Mouse (Mus musculus) lung, postnatal 0 days (tissue): ENCODE measurements at regions not wholly inside any gene's neighbourhood (a gene's known extent, or its start where the extent isn't known, plus 50 kb on each side); places are given as distances from the start of the nearest gene placed in this dataset.

Source experiments
- ATAC-seq: fragments of 200-750 bp; cut with Nextera tagmentation; 2 replicates; pipeline ENCODE4 v1.8.0; 2017; ENCODE audit warnings: moderate library complexity
- DNase-seq: peaks from one replicate; pipeline ENCODE4 v3.0.0-alpha.2; 2016; ENCODE audit warnings: low spot score
- H3K27ac ChIP-seq: fragments of 300-500 bp; sonication (generic); 2 replicates; pipeline ENCODE4 v1.5.1; 2014; ENCODE audit warnings: antibody characterized with exemption, mild to moderate bottlenecking, low read length, mixed read lengths
- H3K27me3 ChIP-seq: fragments of 300-500 bp; sonication (generic); replicated peaks from 2 replicates; pipeline ENCODE4 v1.6.1; 2014; ENCODE audit warnings: low read length, mixed read lengths; ENCODE audit not compliant: insufficient read depth
- H3K36me3 ChIP-seq: fragments of 300-500 bp; sonication (generic); 2 replicates; pipeline ENCODE4 v1.6.1; 2014; ENCODE audit warnings: low read length, mixed read lengths; ENCODE audit not compliant: insufficient read depth
- H3K4me1 ChIP-seq: fragments of 300-500 bp; sonication (generic); 2 replicates; pipeline ENCODE4 v1.6.1; 2014; ENCODE audit warnings: antibody characterized with exemption, low read depth, low read length, mixed read lengths; ENCODE audit not compliant: insufficient read depth
- H3K4me2 ChIP-seq: fragments of 300-500 bp; sonication (generic); replicated peaks from 2 replicates; pipeline ENCODE4 v1.6.1; 2014; ENCODE audit warnings: low read depth, mild to moderate bottlenecking, low read length, moderate library complexity, mixed read lengths
- H3K4me3 ChIP-seq: fragments of 300-500 bp; sonication (generic); 2 replicates; pipeline ENCODE4 v1.5.1; 2014; ENCODE audit warnings: low read depth, low read length
- H3K9ac ChIP-seq: fragments of 300-500 bp; sonication (generic); replicated peaks from 2 replicates; pipeline ENCODE4 v1.6.1; 2014; ENCODE audit warnings: low read depth, mild to moderate bottlenecking
- H3K9me3 ChIP-seq: fragments of 300-500 bp; sonication (generic); 2 replicates; pipeline ENCODE4 v1.6.1; 2016; ENCODE audit warnings: low read length, mixed read lengths
- CTCF ChIP-seq: IDR thresholded peaks from 2 replicates; pipeline ENCODE4 v1.5.1; 2016; ENCODE audit warnings: antibody characterized with exemption, mild to moderate bottlenecking
- EP300 ChIP-seq: IDR thresholded peaks from 2 replicates; pipeline ENCODE4 v1.6.1; 2016; ENCODE audit warnings: antibody characterized with exemption, mild to moderate bottlenecking, control low read depth
- WGBS: fragments of 180-500 bp; shearing (Covaris S2); extraction: QIAGEN DNeasy Blood & Tissue Kit; methylation state at CpG from one replicate; pipeline ENCODE4 v1.1.7; 2014; 5-methylcytosine and 5-hydroxymethylcytosine counted together

DNA sequence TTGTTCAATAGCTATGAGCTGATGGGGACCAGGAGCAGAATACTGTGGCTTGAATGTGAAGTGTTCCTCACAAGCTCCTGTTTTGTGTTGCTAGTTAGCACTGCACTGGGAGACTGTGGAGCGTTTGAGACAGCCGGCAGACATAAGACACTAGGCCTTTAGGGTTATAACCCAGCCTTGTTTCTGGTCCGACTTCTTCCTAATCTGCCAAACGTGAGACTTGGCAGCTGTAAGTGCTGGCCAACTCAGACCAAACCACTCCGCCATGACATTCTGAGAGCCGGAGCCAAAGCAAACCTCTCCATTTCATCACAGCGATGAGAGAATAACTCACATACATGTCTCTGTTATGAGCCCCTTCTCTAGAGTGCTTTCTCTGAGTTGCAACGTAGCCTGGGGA lies 375.2 kb downstream of the Rps24 start:
- H3K4me1 ChIP-seq = no peaks in the 10 kb centered on the region
- no peaks in the 10 kb centered on the region for H3K27me3 ChIP-seq
- no peak for ATAC-seq
- no peak overlapping the region for H3K9ac ChIP-seq
- H3K27ac ChIP-seq = no peak overlapping the region
- TF ChIP-seq CTCF (no peak), EP300 (no peak)
- 59% methylated on average over 8 of the region's 8 CpGs for WGBS
- H3K4me3 ChIP-seq = no peak overlapping the region
- no peak overlapping the region for H3K4me2 ChIP-seq
- H3K36me3 ChIP-seq = no peaks in the 10 kb centered on the region
- no peaks in the 10 kb centered on the region for H3K9me3 ChIP-seq
- DNase-seq = no peak

DNA sequence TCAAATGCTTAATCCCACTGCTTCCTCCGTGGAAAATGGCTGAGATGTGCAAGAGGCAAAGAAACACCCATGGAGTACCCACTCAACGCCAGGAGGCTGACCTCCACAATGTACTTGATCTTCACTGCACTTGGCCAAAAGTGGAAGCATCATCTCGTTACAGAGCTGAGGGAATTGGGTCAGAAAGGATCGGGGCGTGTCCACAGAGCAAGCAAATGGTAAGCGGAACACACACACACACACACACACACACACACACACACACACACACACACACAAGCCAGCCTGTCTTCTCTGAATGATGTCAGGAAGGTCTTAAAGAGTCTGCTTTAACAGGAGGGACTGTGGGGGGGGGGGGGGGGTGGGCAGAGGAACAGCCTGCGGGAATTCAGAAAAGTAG lies 375.7 kb downstream of the Rps24 start:
- Histone ChIP-seq H3K27ac (no peak overlapping the region), H3K4me2 (no peak overlapping the region), H3K36me3 (no peaks in the 10 kb centered on the region), H3K27me3 (no peaks in the 10 kb centered on the region), H3K9me3 (no peaks in the 10 kb centered on the region), H3K4me1 (no peaks in the 10 kb centered on the region), H3K9ac (no peak overlapping the region), H3K4me3 (no peak overlapping the region)
- DNase-seq = no peak
- 67% methylated on average over 6 of the region's 7 CpGs for WGBS
- no peak for TF ChIP-seq EP300
- no peak for TF ChIP-seq CTCF
- ATAC-seq = no peak

DNA sequence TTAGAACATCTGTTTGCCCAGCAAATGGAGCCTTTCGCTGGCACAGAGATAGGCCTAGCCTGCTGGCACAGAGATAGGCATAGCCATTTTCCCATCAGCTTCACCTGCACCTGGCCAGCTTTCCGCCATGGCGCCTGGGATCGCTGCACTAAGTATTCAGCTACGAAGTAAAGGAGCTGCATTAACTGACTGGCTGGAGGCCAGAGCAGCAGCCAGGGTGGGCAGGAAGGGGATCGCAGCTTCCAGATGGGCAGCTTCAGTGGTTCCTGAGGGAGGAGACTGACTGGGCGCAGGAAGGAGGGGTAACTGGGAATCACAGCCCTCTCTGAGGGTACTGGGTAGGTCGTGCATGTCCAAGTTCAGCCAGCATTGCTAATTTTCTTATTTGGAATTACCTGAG lies 376.2 kb downstream of the Rps24 start:
- Histone ChIP-seq H3K4me2 (no peak overlapping the region), H3K9me3 (no peaks in the 10 kb centered on the region), H3K27ac (no peak overlapping the region), H3K4me3 (no peak overlapping the region), H3K9ac (no peak overlapping the region), H3K36me3 (no peaks in the 10 kb centered on the region), H3K27me3 (no peaks in the 10 kb centered on the region), H3K4me1 (no peaks in the 10 kb centered on the region)
- no peak for DNase-seq
- no peak for ATAC-seq
- 64% methylated on average over 8 of the region's 8 CpGs for WGBS
- TF ChIP-seq CTCF = no peak
- TF ChIP-seq EP300 = no peak

GRCm38 (mm10) chr14:24865579-24866230 lies 378.8 kb downstream of the Rps24 start:
- H3K9me3 ChIP-seq = no peaks in the 10 kb centered on the region
- no peak overlapping the region for H3K9ac ChIP-seq
- no peak for DNase-seq
- 57% methylated on average over 6 of the region's 6 CpGs for WGBS
- ATAC-seq = no peak
- no peak overlapping the region for H3K4me2 ChIP-seq
- H3K27ac ChIP-seq = no peak overlapping the region
- H3K4me1 ChIP-seq = no peaks in the 10 kb centered on the region
- H3K36me3 ChIP-seq = no peaks in the 10 kb centered on the region
- no peak overlapping the region for H3K4me3 ChIP-seq
- no peak for TF ChIP-seq CTCF
- TF ChIP-seq EP300 = no peak
- no peaks in the 10 kb centered on the region for H3K27me3 ChIP-seq

DNA sequence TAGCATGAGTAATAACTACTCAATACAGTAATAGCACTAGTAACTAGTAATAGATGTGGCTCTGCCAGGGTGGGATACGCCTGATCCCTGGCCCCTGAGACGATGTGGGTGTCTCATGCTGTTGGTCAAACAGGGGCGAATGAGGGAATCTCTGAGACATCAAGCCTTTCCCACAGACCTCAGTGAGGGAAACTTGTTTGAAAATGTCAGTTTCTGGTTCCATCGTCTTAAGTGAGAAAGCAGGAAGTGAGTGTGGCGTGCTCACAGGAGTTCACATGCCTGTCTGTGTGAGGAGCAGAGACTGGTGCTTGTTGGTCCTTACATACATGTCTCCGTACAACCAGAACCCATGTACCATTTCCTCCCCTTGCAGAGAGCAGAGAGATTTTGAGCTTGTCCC lies 380.9 kb downstream of the Rps24 start:
- no peaks in the 10 kb centered on the region for H3K27me3 ChIP-seq
- DNase-seq (no peak), ATAC-seq (no peak)
- no peaks in the 10 kb centered on the region for H3K4me1 ChIP-seq
- H3K36me3 ChIP-seq = no peaks in the 10 kb centered on the region
- no peak overlapping the region for H3K27ac ChIP-seq
- H3K4me3 ChIP-seq = no peak overlapping the region
- no peak overlapping the region for H3K4me2 ChIP-seq
- WGBS = 71% methylated on average over 6 of the region's 6 CpGs
- no peaks in the 10 kb centered on the region for H3K9me3 ChIP-seq
- no peak for TF ChIP-seq EP300
- TF ChIP-seq CTCF = no peak
- no peak overlapping the region for H3K9ac ChIP-seq

- TF ChIP-seq CTCF (no peak), EP300 (no peak)
- no peaks in the 10 kb centered on the region for H3K36me3 ChIP-seq
- 65% methylated on average over 6 of the region's 6 CpGs for WGBS
- no peak overlapping the region for H3K27ac ChIP-seq
- ATAC-seq = no peak
- H3K9ac ChIP-seq = no peak overlapping the region
- no peak for DNase-seq
- H3K9me3 ChIP-seq = no peaks in the 10 kb centered on the region
- no peak overlapping the region for H3K4me3 ChIP-seq
- H3K4me1 ChIP-seq = no peaks in the 10 kb centered on the region
- no peaks in the 10 kb centered on the region for H3K27me3 ChIP-seq
- no peak overlapping the region for H3K4me2 ChIP-seq
These were observed 381.8 kb downstream of the Rps24 start for GRCm38 (mm10) chr14:24868756-24869155.

DNA sequence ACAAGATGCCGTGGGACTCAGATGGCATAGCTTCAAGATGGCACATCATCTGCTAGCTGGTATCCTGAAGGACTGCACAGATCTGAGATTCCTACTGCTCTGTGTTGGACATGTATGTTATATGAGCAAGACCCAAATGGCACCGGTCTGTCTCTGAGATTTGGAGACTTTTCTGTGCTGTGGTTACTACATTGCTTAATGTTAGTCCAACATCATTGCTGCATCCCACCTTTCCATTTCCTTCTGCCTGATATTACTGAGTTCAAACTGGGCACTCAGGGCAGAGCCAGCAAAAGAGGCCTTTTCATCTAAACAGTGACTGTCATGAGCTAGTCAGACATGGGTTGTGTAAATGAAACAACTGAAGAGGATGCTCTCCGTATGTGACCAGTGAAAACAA lies 383.3 kb downstream of the Rps24 start:
- no peak for ATAC-seq
- Histone ChIP-seq H3K36me3 (no peaks in the 10 kb centered on the region), H3K9me3 (no peaks in the 10 kb centered on the region)

More for the DNA sequence above, 383.3 kb downstream of the Rps24 start:
- H3K9ac ChIP-seq = no peak overlapping the region
- 88% methylated on average over 3 of the region's 3 CpGs for WGBS
- no peak overlapping the region for H3K4me2 ChIP-seq
- TF ChIP-seq EP300 (no peak), CTCF (no peak)
- no peak overlapping the region for H3K4me3 ChIP-seq
- no peak for DNase-seq
- H3K27ac ChIP-seq = no peak overlapping the region
- H3K4me1 ChIP-seq = no peaks in the 10 kb centered on the region
- H3K27me3 ChIP-seq = no peaks in the 10 kb centered on the region
